ENCODE assay signal across 7 mouse cellular contexts in the genomic region with DNA sequence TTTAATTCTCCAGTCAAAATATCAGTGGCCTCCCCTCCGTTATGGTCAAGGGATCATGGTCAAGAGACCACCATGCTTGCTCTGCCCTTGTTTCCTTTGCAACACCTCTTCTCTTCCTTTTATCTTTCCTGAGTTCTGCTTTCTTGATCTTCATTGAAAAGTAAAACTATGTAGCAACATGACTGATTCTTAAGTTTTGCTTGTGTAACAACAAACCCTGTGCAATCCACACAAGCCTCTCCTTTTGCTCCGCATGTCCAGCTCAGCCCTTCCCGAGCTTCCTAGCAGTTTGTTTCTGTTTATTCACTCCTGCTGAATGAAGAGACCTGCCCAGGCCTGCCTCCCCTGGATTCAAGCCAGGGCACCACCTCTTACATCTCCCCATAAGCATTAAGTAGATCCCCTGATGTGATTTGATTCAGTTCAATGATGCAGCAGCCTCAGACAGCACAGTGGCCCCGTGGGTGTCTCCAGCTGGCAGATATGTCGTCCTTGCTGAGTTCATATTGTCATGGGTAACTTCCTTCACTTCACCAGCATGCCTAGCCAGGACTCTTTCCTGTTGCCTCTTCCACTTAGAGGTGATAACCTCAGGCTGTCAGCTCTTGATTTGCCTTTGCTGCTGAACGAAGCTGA. TPM values are rescaled to one million over a fixed set of nuclear protein-coding genes. Genes with fewer than 3 reads are reported as not detected.
DNase-seq lines count a peak whose midpoint lies in the region; ATAC-seq and TF ChIP-seq lines count a peak whose summit lies in the region.

No protein-coding gene starts in this region.

- 32% methylated on average over 6 of the region's 6 CpGs for WGBS in hindbrain, postnatal 0 days

- no peaks in the 10 kb centered on the region for H3K4me1 ChIP-seq in hindbrain, postnatal 0 days (ENCODE audit: insufficient read depth, low read length)

- H3K27me3 ChIP-seq in hindbrain, postnatal 0 days (ENCODE audit: insufficient read depth, low read length): no peaks in the 10 kb centered on the region

- peak; percentile 70 for DNase-seq in urinary bladder, postnatal 14 days (ENCODE audit: low spot score)
- DNase-seq in urinary bladder, postnatal 25 days (ENCODE audit: low spot score): no peak
- DNase-seq in cerebellum, adult 9-11 months: peak; percentile 72
- DNase-seq in hindbrain, postnatal 0 days (ENCODE audit: low spot score): peak; percentile 56
- DNase-seq in frontal cortex, postnatal 14 days (ENCODE audit: low spot score in 2 of 2): no peak
- no peak for DNase-seq in c-Kit-positive CD71-positive TER-119-positive erythroid progenitor cells, embryonic 14.5 days (ENCODE audit: low spot score)

- no peak overlapping the region for H3K27ac ChIP-seq in hindbrain, postnatal 0 days

- H3K36me3 ChIP-seq in hindbrain, postnatal 0 days (ENCODE audit: insufficient read depth, low read length): no peaks in the 10 kb centered on the region

- ATAC-seq in hindbrain, postnatal 0 days: peak; percentile 64; the same call in 1 of the 2 replicates
- ATAC-seq in megakaryocyte, adult 5-6 weeks (ENCODE audit: poor library complexity, severe bottlenecking): peak; percentile 65

- TF ChIP-seq CTCF in hindbrain, postnatal 0 days (IDR thresholded peaks at IDR 0.05; ENCODE audit: low read depth): no peak

- H3K9ac ChIP-seq in hindbrain, postnatal 0 days (replicated peaks; ENCODE audit: low read length): no peak overlapping the region

- H3K4me3 ChIP-seq in hindbrain, postnatal 0 days (ENCODE audit: low read length): no peak overlapping the region

- no peaks in the 10 kb centered on the region for H3K9me3 ChIP-seq in hindbrain, postnatal 0 days (ENCODE audit: low read length)

- H3K4me2 ChIP-seq in hindbrain, postnatal 0 days (ENCODE audit: low read depth, low read length): no peak overlapping the region

RNA-seq across cellular contexts. Expression of a gene that starts 27.6 kb away (rescaled TPM):
- 56.1 and 78.3 TPM in 2 replicates for total RNA-seq in hindbrain, postnatal 0 days (2014; rRNA removed)
- polyA plus RNA-seq in hindbrain, postnatal 0 days (2015; fragmentation: Nextera tagmentation; extraction: Ambion mirVana): 28.6 and 28.9 TPM in 2 replicates
- total RNA-seq in megakaryocyte, adult 5-6 weeks (2015): 113 and 132 TPM in 2 replicates
- total RNA-seq in megakaryocyte, adult 5-6 weeks (2017): 94.7 and 111 TPM in 2 replicates

Comparison
In these comparisons a context has a peak if more than half of its experiments do, and no peak if none do; other contexts are left out.
1. DNase-seq: peak in urinary bladder, postnatal 14 days (single experiment), cerebellum, adult 9-11 months (single experiment) and hindbrain, postnatal 0 days (single experiment); none in urinary bladder, postnatal 25 days (single experiment), frontal cortex, postnatal 14 days (0 of 2) and c-Kit-positive CD71-positive TER-119-positive erythroid progenitor cells, embryonic 14.5 days (single experiment).